Mouse (Mus musculus): Measurements from ENCODE around the gene P2ry12. TPM values are rescaled to one million over a fixed set of nuclear protein-coding genes. Genes with fewer than 3 reads are reported as not detected.

The P2ry12 gene
- polyA plus RNA-seq, 1 experiment from 2014 or later = 2.6 TPM

GRCm38 (mm10) chr3:59176871-59177270 is 85.8 kb downstream of the P2ry12 start:
- H3K4me2 ChIP-seq = no peak overlapping the region
- WGBS (ENCODE audit: insufficient replicate concordance) = 46% methylated on average over 5 of the region's 5 CpGs
- no peaks in the 10 kb centered on the region for H3K27me3 ChIP-seq
- H3K4me3 ChIP-seq (replicated peaks) = no peak overlapping the region
- no peak overlapping the region for H3K9ac ChIP-seq
- H3K36me3 ChIP-seq (replicated peaks) = no peaks in the 10 kb centered on the region
- peaks cover 7% of the 10 kb centered on the region; the same call in 1 of the 2 replicates for H3K4me1 ChIP-seq (replicated peaks)
- ATAC-seq (ENCODE audit: insufficient read depth) = no peak
- H3K9me3 ChIP-seq (replicated peaks) = no peaks in the 10 kb centered on the region
- H3K27ac ChIP-seq (replicated peaks) = no peak overlapping the region

GRCm38 (mm10) chr3:59175234-59175633 is 87.4 kb downstream of the P2ry12 start:
- WGBS (ENCODE audit: insufficient replicate concordance) = 27% methylated on average over 5 of the region's 5 CpGs
- peaks cover 7% of the 10 kb centered on the region; the same call in 1 of the 2 replicates for H3K4me1 ChIP-seq (replicated peaks)
- no peaks in the 10 kb centered on the region for H3K9me3 ChIP-seq (replicated peaks)
- H3K27me3 ChIP-seq = no peaks in the 10 kb centered on the region
- no peak overlapping the region for H3K4me3 ChIP-seq (replicated peaks)
- H3K27ac ChIP-seq (replicated peaks) = no peak overlapping the region
- H3K36me3 ChIP-seq (replicated peaks) = no peaks in the 10 kb centered on the region
- H3K9ac ChIP-seq = no peak overlapping the region
- no peak overlapping the region for H3K4me2 ChIP-seq
- ATAC-seq (ENCODE audit: insufficient read depth) = no peak

- peaks cover 7% of the 10 kb centered on the region; the same call in 1 of the 2 replicates for H3K4me1 ChIP-seq (replicated peaks)
- H3K9me3 ChIP-seq (replicated peaks) = no peaks in the 10 kb centered on the region
- no peak overlapping the region for H3K9ac ChIP-seq
- H3K36me3 ChIP-seq (replicated peaks) = no peaks in the 10 kb centered on the region
- H3K27me3 ChIP-seq = no peaks in the 10 kb centered on the region
- 36% methylated on average over 6 of the region's 6 CpGs for WGBS (ENCODE audit: insufficient replicate concordance)
- ATAC-seq (ENCODE audit: insufficient read depth) = no peak
- no peak overlapping the region for H3K27ac ChIP-seq (replicated peaks)
- H3K4me3 ChIP-seq (replicated peaks) = no peak overlapping the region
- no peak overlapping the region for H3K4me2 ChIP-seq
These were observed 88.1 kb downstream of the P2ry12 start for GRCm38 (mm10) chr3:59174426-59175154.

GRCm38 (mm10) chr3:59169921-59170627 is 92.6 kb downstream of the P2ry12 start:
- Histone ChIP-seq H3K36me3 (replicated peaks) (no peaks in the 10 kb centered on the region), H3K4me1 (replicated peaks) (no peaks in the 10 kb centered on the region), H3K4me2 (no peak overlapping the region), H3K27me3 (no peaks in the 10 kb centered on the region), H3K27ac (replicated peaks) (no peak overlapping the region), H3K9me3 (replicated peaks) (no peaks in the 10 kb centered on the region), H3K9ac (no peak overlapping the region), H3K4me3 (replicated peaks) (no peak overlapping the region)
- ATAC-seq (ENCODE audit: insufficient read depth) = no peak
- 41% methylated on average over 2 of the region's 2 CpGs for WGBS (ENCODE audit: insufficient replicate concordance)

- no peak overlapping the region for H3K27ac ChIP-seq (replicated peaks)
- H3K4me3 ChIP-seq (replicated peaks) = no peak overlapping the region
- WGBS (ENCODE audit: insufficient replicate concordance) = 60% methylated on average over 4 of the region's 4 CpGs
- no peaks in the 10 kb centered on the region for H3K27me3 ChIP-seq
- no peak overlapping the region for H3K9ac ChIP-seq
- no peaks in the 10 kb centered on the region for H3K9me3 ChIP-seq (replicated peaks)
- H3K4me1 ChIP-seq (replicated peaks) = no peaks in the 10 kb centered on the region
- no peaks in the 10 kb centered on the region for H3K36me3 ChIP-seq (replicated peaks)
- no peak for ATAC-seq (ENCODE audit: insufficient read depth)
- no peak overlapping the region for H3K4me2 ChIP-seq
These were observed 93.5 kb downstream of the P2ry12 start for GRCm38 (mm10) chr3:59169215-59169614.

- H3K27ac ChIP-seq (replicated peaks) = no peak overlapping the region
- no peaks in the 10 kb centered on the region for H3K36me3 ChIP-seq (replicated peaks)
- H3K27me3 ChIP-seq = no peaks in the 10 kb centered on the region
- H3K4me2 ChIP-seq = no peak overlapping the region
- ATAC-seq (ENCODE audit: insufficient read depth) = no peak
- 60% methylated on average over 6 of the region's 6 CpGs for WGBS (ENCODE audit: insufficient replicate concordance)
- no peaks in the 10 kb centered on the region for H3K4me1 ChIP-seq (replicated peaks)
- no peak overlapping the region for H3K4me3 ChIP-seq (replicated peaks)
- H3K9me3 ChIP-seq (replicated peaks) = no peaks in the 10 kb centered on the region
- H3K9ac ChIP-seq = no peak overlapping the region
These were observed 94.2 kb downstream of the P2ry12 start for GRCm38 (mm10) chr3:59168476-59168875.

GRCm38 (mm10) chr3:59167417-59168054 is 95.1 kb downstream of the P2ry12 start:
- Histone ChIP-seq H3K27me3 (no peaks in the 10 kb centered on the region), H3K9me3 (replicated peaks) (no peaks in the 10 kb centered on the region), H3K4me2 (no peak overlapping the region), H3K9ac (no peak overlapping the region), H3K4me1 (replicated peaks) (no peaks in the 10 kb centered on the region), H3K27ac (replicated peaks) (no peak overlapping the region), H3K36me3 (replicated peaks) (no peaks in the 10 kb centered on the region), H3K4me3 (replicated peaks) (no peak overlapping the region)
- 65% methylated on average over 2 of the region's 2 CpGs for WGBS (ENCODE audit: insufficient replicate concordance)
- ATAC-seq (ENCODE audit: insufficient read depth) = no peak

Other genes with a start within 250 kb of the P2ry12 start
- gene Gpr171, start 161.1 kb downstream of the P2ry12 start, polyA plus RNA-seq (2015; fragmentation: Nextera tagmentation; extraction: Ambion mirVana) = 0.68 and 0.77 TPM in 2 replicates
- gene P2ry14, start 109.3 kb downstream of the P2ry12 start, polyA plus RNA-seq (2015; fragmentation: Nextera tagmentation; extraction: Ambion mirVana) = 6.6 and 7.0 TPM in 2 replicates
- gene Gpr87, start 67.8 kb downstream of the P2ry12 start, polyA plus RNA-seq (2015; fragmentation: Nextera tagmentation; extraction: Ambion mirVana) = not detected in 2 replicates
- gene P2ry13, start 52.0 kb downstream of the P2ry12 start, polyA plus RNA-seq (2015; fragmentation: Nextera tagmentation; extraction: Ambion mirVana) = 3.2 and 3.8 TPM in 2 replicates
- gene Igsf10, start 81.5 kb upstream of the P2ry12 start, polyA plus RNA-seq (2015; fragmentation: Nextera tagmentation; extraction: Ambion mirVana) = 0.60 and 0.61 TPM in 2 replicates

All from liver, embryonic 15.5 days (tissue).